Mouse (Mus musculus): ENCODE data around the gene Kif2c. TPM values are rescaled to one million over a fixed set of nuclear protein-coding genes. Genes with fewer than 3 reads are reported as not detected.
A peak's percentile ranks its signal among the peaks of the same experiment; 100 is the strongest.

Gene Kif2c
- polyA plus RNA-seq, 1 experiment from 2014 or later = 76.6 TPM

DNA sequence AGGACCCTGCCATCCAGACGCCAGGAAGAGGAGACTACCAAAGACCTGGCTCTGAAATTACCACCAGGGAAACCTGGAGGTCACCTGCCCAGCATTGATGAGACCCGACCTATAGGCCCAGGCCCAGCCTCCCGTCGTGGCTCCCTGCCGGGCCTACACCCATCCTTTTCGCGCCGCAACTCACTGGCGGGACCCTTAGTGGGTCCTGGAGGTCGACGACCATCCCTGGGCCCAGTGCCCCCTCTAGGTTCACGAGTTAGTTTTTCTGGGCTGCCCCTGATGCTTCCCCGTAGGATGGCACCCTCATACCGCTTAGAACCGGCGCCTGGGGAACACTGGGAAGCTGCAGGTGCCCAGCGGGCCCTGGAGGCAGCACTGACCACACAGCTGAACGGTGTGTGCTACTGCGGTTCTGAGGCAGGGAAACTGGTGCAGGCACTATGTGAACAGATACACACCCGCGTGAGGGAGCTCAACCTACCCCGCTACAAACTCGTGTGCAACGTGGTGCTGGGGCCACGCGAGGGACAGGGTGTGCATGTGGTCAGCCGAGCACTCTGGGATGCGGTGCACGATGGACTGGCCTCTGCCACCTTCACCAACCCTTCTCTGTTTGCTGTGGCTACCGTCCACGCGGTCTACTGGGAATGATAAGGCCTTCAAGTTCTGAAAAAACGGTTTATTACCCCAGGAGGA, 54.3 kb downstream of the Kif2c start:
- WGBS = 90% methylated on average over 33 of the region's 33 CpGs
- H3K27ac ChIP-seq = peak overlapping the region; percentile 50
- no peak for DNase-seq (ENCODE audit: low spot score)
- H3K36me3 ChIP-seq = peaks cover 50% of the 10 kb centered on the region
- no peak overlapping the region for H3K4me3 ChIP-seq
- no peaks in the 10 kb centered on the region for H3K9me3 ChIP-seq
- H3K4me1 ChIP-seq (replicated peaks) = peaks cover 77% of the 10 kb centered on the region
- H3K27me3 ChIP-seq (ENCODE audit: insufficient read depth, poor library complexity, severe bottlenecking) = peaks cover 26% of the 10 kb centered on the region

DNA sequence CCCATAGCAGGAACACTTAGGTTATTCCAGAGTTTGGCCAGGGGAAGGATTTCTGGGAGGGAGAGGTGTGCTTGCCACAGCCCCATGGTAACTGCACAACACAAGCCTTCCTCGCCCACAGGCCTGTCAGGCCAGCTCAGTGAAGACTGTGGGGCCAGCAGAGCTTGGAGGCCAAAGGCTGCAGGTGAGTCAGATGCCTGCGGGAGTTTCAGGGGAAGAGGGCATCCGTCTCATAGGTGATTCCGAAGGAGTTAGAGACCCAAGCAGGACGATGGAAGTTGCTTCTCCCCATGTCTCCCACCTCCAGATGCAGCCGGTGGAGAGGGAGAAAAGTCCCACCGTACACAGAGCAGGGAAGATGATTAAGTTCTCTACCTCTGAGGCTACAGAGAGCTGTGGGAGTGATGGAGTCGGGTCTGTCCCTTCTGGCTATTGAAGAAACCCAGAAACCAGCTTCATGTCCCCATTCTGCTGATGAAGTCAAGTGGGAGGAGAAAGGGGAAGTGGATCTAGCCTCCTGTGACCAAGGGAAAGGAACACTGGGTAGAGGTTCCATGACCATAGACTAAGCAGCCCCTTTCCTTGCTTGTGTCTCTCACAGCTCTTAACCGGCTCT, 55.7 kb downstream of the Kif2c start, which contains the start of gene Tctex1d4:
Tctex1d4 (plus strand) TSS at position 120 of the 616 bp plus-strand sequence.
- Histone ChIP-seq H3K4me3 (peak within 1 kb of the TSS; percentile 14; the same call in 1 of the 2 replicates), H3K9me3 (no peaks in the 10 kb centered on the region), H3K4me1 (replicated peaks) (peaks cover 63% of the 10 kb centered on the region), H3K27me3 (ENCODE audit: insufficient read depth, poor library complexity, severe bottlenecking) (peaks cover 13% of the 10 kb centered on the region), H3K27ac (peak within 1 kb of the TSS; percentile 87), H3K36me3 (peaks cover 50% of the 10 kb centered on the region)
- DNase-seq (ENCODE audit: low spot score) = no peak
- 82% methylated on average over 9 of the region's 9 CpGs for WGBS

GRCm38 (mm10) chr4:117125910-117126674, 56.3 kb downstream of the Kif2c start:
- 0 out of 2 replicates have a peak overlapping the region, but pooled peaks have one; percentile 14 for H3K4me3 ChIP-seq
- peak; percentile 38 for DNase-seq (ENCODE audit: low spot score)
- no peaks in the 10 kb centered on the region for H3K9me3 ChIP-seq
- WGBS = 48% methylated on average over 15 of the region's 15 CpGs
- H3K4me1 ChIP-seq (replicated peaks) = peaks cover 61% of the 10 kb centered on the region
- H3K36me3 ChIP-seq = peaks cover 44% of the 10 kb centered on the region
- peak overlapping the region; percentile 87 for H3K27ac ChIP-seq
- peaks cover 6% of the 10 kb centered on the region; the same call in 1 of the 2 replicates for H3K27me3 ChIP-seq (ENCODE audit: insufficient read depth, poor library complexity, severe bottlenecking)

- Histone ChIP-seq H3K4me3 (peak within 1 kb of the TSS; percentile 14; the same call in 1 of the 2 replicates), H3K27ac (peak within 1 kb of the TSS; percentile 87), H3K9me3 (no peaks in the 10 kb centered on the region), H3K36me3 (peaks cover 38% of the 10 kb centered on the region), H3K4me1 (replicated peaks) (peaks cover 58% of the 10 kb centered on the region), H3K27me3 (ENCODE audit: insufficient read depth, poor library complexity, severe bottlenecking) (0 out of 2 replicates have a peak, but pooled peaks cover 3% of the 10 kb centered on the region)
- 35% methylated on average over 8 of the region's 8 CpGs for WGBS
- DNase-seq (ENCODE audit: low spot score) = peak; percentile 60
Measured at GRCm38 (mm10) chr4:117125348-117125909, 57.0 kb downstream of the Kif2c start, which contains the start of gene Btbd19. Btbd19 (minus strand) TSS chr4:117125725.

- Histone ChIP-seq H3K4me3 (peak overlapping the region; percentile 14; the same call in 1 of the 2 replicates), H3K27me3 (ENCODE audit: insufficient read depth, poor library complexity, severe bottlenecking) (no peaks in the 10 kb centered on the region), H3K4me1 (replicated peaks) (peaks cover 56% of the 10 kb centered on the region), H3K27ac (peak overlapping the region; percentile 87), H3K36me3 (peaks cover 31% of the 10 kb centered on the region), H3K9me3 (no peaks in the 10 kb centered on the region)
- DNase-seq (ENCODE audit: low spot score) = no peak
- WGBS = 76% methylated on average over 14 of the region's 14 CpGs
Measured at GRCm38 (mm10) chr4:117124518-117125347, 57.7 kb downstream of the Kif2c start.

DNA sequence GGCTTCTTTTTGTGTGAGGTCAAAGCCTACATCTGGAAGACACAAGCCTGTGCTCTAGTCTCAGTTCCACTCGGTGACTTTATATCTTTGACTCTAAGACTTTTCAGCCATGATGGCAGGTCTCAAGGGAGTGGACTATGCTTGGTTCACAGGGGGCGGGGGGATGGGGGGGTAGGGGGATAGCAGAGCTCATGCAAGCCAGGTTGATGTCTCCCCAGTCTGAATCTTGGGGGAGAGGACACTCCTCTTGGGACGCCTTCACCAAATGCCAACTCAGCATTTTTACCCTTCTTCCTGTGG, 58.3 kb downstream of the Kif2c start:
- Histone ChIP-seq H3K9me3 (no peaks in the 10 kb centered on the region), H3K4me1 (replicated peaks) (peaks cover 56% of the 10 kb centered on the region), H3K36me3 (peaks cover 25% of the 10 kb centered on the region), H3K27me3 (ENCODE audit: insufficient read depth, poor library complexity, severe bottlenecking) (no peaks in the 10 kb centered on the region), H3K4me3 (no peak overlapping the region), H3K27ac (peak overlapping the region; percentile 87; the same call in 1 of the 2 replicates)
- 87% methylated on average over 3 of the region's 3 CpGs for WGBS
- DNase-seq (ENCODE audit: low spot score) = no peak

- peak overlapping the region; percentile 56; the same call in 1 of the 2 replicates for H3K27ac ChIP-seq
Measured at GRCm38 (mm10) chr4:117123546-117124217, 58.8 kb downstream of the Kif2c start.

DNA sequence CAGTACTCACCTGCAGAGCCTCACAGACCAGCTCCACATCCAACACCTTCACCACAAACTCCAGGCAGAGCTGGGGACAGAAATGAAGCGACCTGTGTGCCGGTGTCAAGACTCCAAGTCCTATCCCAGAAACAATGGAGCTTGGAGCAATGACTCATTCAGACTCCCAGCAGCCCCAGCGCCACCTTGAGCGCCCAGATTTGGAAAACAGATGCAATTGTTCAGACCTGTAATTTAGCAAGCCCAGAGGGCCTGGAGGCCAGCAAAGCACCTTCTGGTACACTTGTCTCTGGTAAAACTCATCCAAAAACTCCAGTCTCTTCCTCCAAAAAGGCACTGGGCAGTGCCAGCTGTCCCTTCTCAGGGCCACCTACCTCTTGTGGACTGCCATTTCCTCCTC, 60.2 kb downstream of the Kif2c start:
- 83% methylated on average over 4 of the region's 4 CpGs for WGBS

More at GRCm38 (mm10) chr4:117123546-117124217, 58.8 kb downstream of the Kif2c start:
- no peak for DNase-seq (ENCODE audit: low spot score)
- Histone ChIP-seq H3K4me1 (replicated peaks) (peaks cover 51% of the 10 kb centered on the region), H3K4me3 (no peak overlapping the region), H3K36me3 (peaks cover 20% of the 10 kb centered on the region), H3K27me3 (ENCODE audit: insufficient read depth, poor library complexity, severe bottlenecking) (no peaks in the 10 kb centered on the region), H3K9me3 (no peaks in the 10 kb centered on the region)
- 76% methylated on average over 9 of the region's 9 CpGs for WGBS

GRCm38 (mm10) chr4:117120445-117121414, 61.7 kb downstream of the Kif2c start:
- Histone ChIP-seq H3K36me3 (no peaks in the 10 kb centered on the region), H3K27me3 (ENCODE audit: insufficient read depth, poor library complexity, severe bottlenecking) (no peaks in the 10 kb centered on the region), H3K27ac (peak overlapping the region; percentile 95), H3K4me3 (peak overlapping the region; percentile 80), H3K9me3 (no peaks in the 10 kb centered on the region), H3K4me1 (replicated peaks) (peaks cover 36% of the 10 kb centered on the region)
- WGBS = under 1% methylated on average over 69 of the region's 69 CpGs
- peak; percentile 95 for DNase-seq (ENCODE audit: low spot score)

More for the DNA sequence above, 60.2 kb downstream of the Kif2c start:
- H3K27me3 ChIP-seq (ENCODE audit: insufficient read depth, poor library complexity, severe bottlenecking) = no peaks in the 10 kb centered on the region
- no peaks in the 10 kb centered on the region for H3K9me3 ChIP-seq
- no peak for DNase-seq (ENCODE audit: low spot score)
- no peak overlapping the region for H3K4me3 ChIP-seq
- H3K36me3 ChIP-seq = peaks cover 8% of the 10 kb centered on the region; the same call in 1 of the 2 replicates
- peak overlapping the region; percentile 18; the same call in 1 of the 2 replicates for H3K27ac ChIP-seq
- peaks cover 51% of the 10 kb centered on the region for H3K4me1 ChIP-seq (replicated peaks)

DNA sequence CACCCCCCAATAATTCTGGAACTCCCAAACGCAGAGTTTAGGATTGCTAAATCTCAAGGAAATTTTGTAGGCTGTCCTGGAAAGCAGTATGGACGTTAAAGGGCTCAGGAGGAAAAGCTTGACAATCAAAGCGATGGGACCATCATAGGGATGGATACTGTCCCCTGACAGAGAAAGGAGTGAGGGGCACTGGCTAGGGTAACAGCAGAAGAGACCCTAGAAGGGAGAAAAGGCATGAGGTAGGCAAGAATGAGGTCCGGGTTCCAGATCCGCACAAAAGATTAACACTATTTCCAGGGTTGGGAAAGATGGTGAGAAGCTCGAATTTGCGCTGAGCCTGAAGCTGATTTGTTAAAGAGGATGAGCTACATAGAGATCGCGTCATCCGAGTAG, 62.4 kb downstream of the Kif2c start:
- H3K4me1 ChIP-seq (replicated peaks) = peaks cover 29% of the 10 kb centered on the region
- peaks cover under 1% of the 10 kb centered on the region for H3K36me3 ChIP-seq
- no peak for DNase-seq (ENCODE audit: low spot score)
- H3K4me3 ChIP-seq = peak overlapping the region; percentile 80
- WGBS = 8% methylated on average over 10 of the region's 10 CpGs
- peak overlapping the region; percentile 95 for H3K27ac ChIP-seq
- H3K9me3 ChIP-seq = no peaks in the 10 kb centered on the region
- H3K27me3 ChIP-seq (ENCODE audit: insufficient read depth, poor library complexity, severe bottlenecking) = no peaks in the 10 kb centered on the region

Data from hindbrain, embryonic 10.5 days (tissue).